Mouse (Mus musculus) embryonic stem cell, embryonic (primary cell): ENCODE measurements around the gene Kcnj8.

ENCODE experiments used
- CTCF ChIA-PET, 4 experiments: fragments of 300-600 bp in 2 of 4; fragments of 350-600 bp in 2 of 4; sonication (Branson Sonifier 250); formaldehyde crosslinking; loops; one replicate each; lab custom pipeline; 2022; ENCODE audit warnings: inconsistent platforms in 2 of 4; lab: Charles Lee
- POLR2A ChIA-PET, 4 experiments: fragments of 300-600 bp in 2 of 4; fragments of 350-600 bp in 2 of 4; sonication (Branson Sonifier 250); formaldehyde crosslinking; loops; one replicate each; lab custom pipeline; 2022; ENCODE audit warnings: antibody characterized with exemption in 4 of 4, inconsistent platforms in 1 of 4; lab: Charles Lee

Kcnj8 gene

GRCm38 (mm10) chr6:142527931-142528562 lies 43.4 kb downstream of the Kcnj8 start:
- ChIA-PET CTCF (interaction anchor here in 2 of 4 experiments (0.5 kb wide), 2 partner anchors 84 to 179 kb away, joined by 3 read pairs; no protein-coding TSS in a partner anchor), POLR2A (interaction anchor here in 1 of 4 experiments (0.6 kb wide), 1 partner anchor 608 kb away, joined by 3 read pairs; no protein-coding TSS in a partner anchor)

GRCm38 (mm10) chr6:142524635-142525308 lies 46.6 kb downstream of the Kcnj8 start:
- ChIA-PET POLR2A (no interaction called here), CTCF (interaction anchor here (0.7 to 2.5 kb wide), 5 partner anchors 208 to 441 kb away, joined by 3 to 15 read pairs (median 3); no protein-coding TSS in a partner anchor)

- POLR2A ChIA-PET, result interaction anchor here in 1 of 4 experiments (1.7 kb wide), 1 partner anchor 10 kb away, joined by 3 read pairs; no protein-coding TSS in a partner anchor
- CTCF ChIA-PET, result interaction anchor here in 1 of 4 experiments (0.8 kb wide), 1 partner anchor 107 kb away, joined by 8 read pairs; no protein-coding TSS in a partner anchor
Observed at GRCm38 (mm10) chr6:142521591-142522110, 49.8 kb downstream of the Kcnj8 start.

- ChIA-PET POLR2A (interaction anchor here in 3 of 4 experiments (0.8 to 4.0 kb wide), 6 partner anchors 9 to 238 kb away, joined by 3 to 17 read pairs (median 4); partner anchors contain the start of genes Ldhb (in 3 of the 3) and Cmas (in 1 of the 3)), CTCF (interaction anchor here in 2 of 4 experiments (1.7 to 2.0 kb wide), 2 partner anchors 156 to 216 kb away, joined by 7 to 8 read pairs; no protein-coding TSS in a partner anchor)
Observed at GRCm38 (mm10) chr6:142519110-142519509, 52.3 kb downstream of the Kcnj8 start.

- POLR2A ChIA-PET, result interaction anchor here in 3 of 4 experiments (0.7 to 2.0 kb wide), 10 partner anchors 9 to 238 kb away, joined by 3 to 16 read pairs (median 3); no protein-coding TSS in a partner anchor
- CTCF ChIA-PET, result interaction anchor here in 2 of 4 experiments (1.0 to 1.1 kb wide), 3 partner anchors 85 to 170 kb away, joined by 3 to 4 read pairs (median 3); partner anchors contain the start of gene Pyroxd1 (in 1 of the 2)
Observed at GRCm38 (mm10) chr6:142515379-142515778, 56.0 kb downstream of the Kcnj8 start.

GRCm38 (mm10) chr6:142514912-142515311 lies 56.5 kb downstream of the Kcnj8 start:
- ChIA-PET POLR2A (interaction anchor here in 3 of 4 experiments (0.7 to 2.0 kb wide), 12 partner anchors 9 to 238 kb away, joined by 3 to 16 read pairs (median 3); partner anchors contain the start of gene Pyroxd1 (in 1 of the 3)), CTCF (interaction anchor here (0.6 to 1.1 kb wide), 10 partner anchors 10 to 223 kb away, joined by 3 to 5 read pairs (median 3); partner anchors contain the start of gene Pyroxd1 (in 1 of the 4))
